Mouse (Mus musculus): ENCODE measurements at regions not wholly inside any gene's neighbourhood (a gene's known extent, or its start where the extent isn't known, plus 50 kb on each side); places are given as distances from the start of the nearest gene placed in this dataset.

GRCm38 (mm10) chr17:79798361-79798760, 83.5 kb upstream of the Cyp1b1 start:
- no peak overlapping the region for H3K9ac ChIP-seq (ENCODE audit: low read depth, low read length)
- no peak overlapping the region for H3K4me3 ChIP-seq (ENCODE audit: insufficient read depth, low read depth, low read length)
- TF ChIP-seq CTCF (IDR thresholded peaks at IDR 0.05; ENCODE audit: low read depth, low read length): no peak
- TF ChIP-seq POLR2A (IDR thresholded peaks at IDR 0.05; ENCODE audit: extremely low read depth, insufficient read depth, low read length): no peak
- H3K36me3 ChIP-seq (ENCODE audit: control insufficient read depth, insufficient read depth, low read length): no peaks in the 10 kb centered on the region
- no peak for DNase-seq (ENCODE audit: extremely low read depth, low read depth, low spot score)
- 79% methylated on average over 6 of the region's 6 CpGs for WGBS
- no peaks in the 10 kb centered on the region for H3K79me2 ChIP-seq (ENCODE audit: control insufficient read depth, insufficient read depth, low read length)
- H3K27ac ChIP-seq (replicated peaks; ENCODE audit: insufficient read depth, low read depth, low read length): no peak overlapping the region
- no peaks in the 10 kb centered on the region for H3K27me3 ChIP-seq (ENCODE audit: control insufficient read depth, insufficient read depth, low read length)
- no peaks in the 10 kb centered on the region for H3K4me1 ChIP-seq (ENCODE audit: control insufficient read depth, insufficient read depth, low read length)

DNA sequence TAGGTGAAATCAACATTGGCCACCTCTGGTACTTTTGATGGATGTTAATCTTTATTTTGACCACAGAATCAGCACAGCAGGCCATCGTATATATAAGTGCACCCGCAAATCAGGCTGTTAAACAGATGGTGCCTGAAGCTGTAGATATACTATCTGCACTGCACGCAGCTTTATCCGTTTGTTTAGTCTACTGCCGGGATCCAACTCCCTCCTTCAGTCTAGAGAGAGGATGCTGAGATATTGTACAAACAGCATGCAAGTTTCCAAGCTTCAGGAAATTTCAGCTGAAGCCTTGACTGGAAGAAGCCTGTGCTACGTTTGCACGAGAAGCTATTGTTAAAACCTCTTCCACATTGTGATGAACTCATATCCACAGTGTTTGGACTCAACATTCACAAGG, 75.3 kb upstream of the Cyp1b1 start:
- Histone ChIP-seq H3K4me1 (ENCODE audit: control insufficient read depth, insufficient read depth, low read length) (no peaks in the 10 kb centered on the region), H3K27me3 (ENCODE audit: control insufficient read depth, insufficient read depth, low read length) (no peaks in the 10 kb centered on the region), H3K4me3 (ENCODE audit: insufficient read depth, low read depth, low read length) (no peak overlapping the region), H3K79me2 (ENCODE audit: control insufficient read depth, insufficient read depth, low read length) (no peaks in the 10 kb centered on the region), H3K36me3 (ENCODE audit: control insufficient read depth, insufficient read depth, low read length) (no peaks in the 10 kb centered on the region), H3K9ac (ENCODE audit: low read depth, low read length) (no peak overlapping the region), H3K27ac (replicated peaks; ENCODE audit: insufficient read depth, low read depth, low read length) (no peak overlapping the region)
- WGBS: 57% methylated on average over 7 of the region's 7 CpGs
- TF ChIP-seq CTCF (IDR thresholded peaks at IDR 0.05; ENCODE audit: low read depth, low read length) (no peak), POLR2A (IDR thresholded peaks at IDR 0.05; ENCODE audit: extremely low read depth, insufficient read depth, low read length) (no peak)
- no peak for DNase-seq (ENCODE audit: extremely low read depth, low read depth, low spot score)

DNA sequence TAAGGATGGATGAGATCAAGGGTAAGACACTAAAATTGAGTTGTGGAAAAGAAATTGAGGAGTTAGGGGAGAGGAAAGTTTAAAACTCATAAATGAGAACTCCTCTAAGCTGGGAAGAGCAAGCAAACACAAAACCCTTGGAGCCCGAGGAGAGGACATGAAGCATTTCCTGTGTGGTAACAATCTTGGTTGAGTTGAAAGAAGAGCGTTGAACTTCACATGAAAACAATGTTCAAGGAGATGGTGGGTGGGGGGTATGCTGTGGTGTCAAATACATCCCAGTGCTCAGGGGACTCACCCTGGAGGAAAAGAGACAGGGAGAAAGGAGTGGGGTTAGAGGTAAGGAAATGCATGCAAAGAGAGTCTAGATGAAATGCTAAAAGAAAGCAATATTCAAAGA, 72.3 kb upstream of the Cyp1b1 start:
- no peaks in the 10 kb centered on the region for H3K79me2 ChIP-seq (ENCODE audit: control insufficient read depth, insufficient read depth, low read length)

GRCm38 (mm10) chr17:79786691-79787090, 71.8 kb upstream of the Cyp1b1 start:
- H3K27me3 ChIP-seq (ENCODE audit: control insufficient read depth, insufficient read depth, low read length): no peaks in the 10 kb centered on the region
- peak; percentile 5 for DNase-seq (ENCODE audit: extremely low read depth, low read depth, low spot score)
- no peak overlapping the region for H3K9ac ChIP-seq (ENCODE audit: low read depth, low read length)
- TF ChIP-seq CTCF (IDR thresholded peaks at IDR 0.05; ENCODE audit: low read depth, low read length): no peak
- H3K4me1 ChIP-seq (ENCODE audit: control insufficient read depth, insufficient read depth, low read length): no peaks in the 10 kb centered on the region
- 70% methylated on average over 5 of the region's 5 CpGs for WGBS
- H3K79me2 ChIP-seq (ENCODE audit: control insufficient read depth, insufficient read depth, low read length): no peaks in the 10 kb centered on the region
- no peak overlapping the region for H3K4me3 ChIP-seq (ENCODE audit: insufficient read depth, low read depth, low read length)
- H3K27ac ChIP-seq (replicated peaks; ENCODE audit: insufficient read depth, low read depth, low read length): no peak overlapping the region
- H3K36me3 ChIP-seq (ENCODE audit: control insufficient read depth, insufficient read depth, low read length): no peaks in the 10 kb centered on the region

More for the DNA sequence above, 72.3 kb upstream of the Cyp1b1 start:
- H3K4me1 ChIP-seq (ENCODE audit: control insufficient read depth, insufficient read depth, low read length): no peaks in the 10 kb centered on the region
- no peak overlapping the region for H3K4me3 ChIP-seq (ENCODE audit: insufficient read depth, low read depth, low read length)
- no peaks in the 10 kb centered on the region for H3K27me3 ChIP-seq (ENCODE audit: control insufficient read depth, insufficient read depth, low read length)
- TF ChIP-seq POLR2A (IDR thresholded peaks at IDR 0.05; ENCODE audit: extremely low read depth, insufficient read depth, low read length) (no peak), CTCF (IDR thresholded peaks at IDR 0.05; ENCODE audit: low read depth, low read length) (no peak)
- H3K9ac ChIP-seq (ENCODE audit: low read depth, low read length): no peak overlapping the region
- WGBS: 73% methylated on average over 2 of the region's 2 CpGs
- no peak overlapping the region for H3K27ac ChIP-seq (replicated peaks; ENCODE audit: insufficient read depth, low read depth, low read length)
- no peak for DNase-seq (ENCODE audit: extremely low read depth, low read depth, low spot score)
- no peaks in the 10 kb centered on the region for H3K36me3 ChIP-seq (ENCODE audit: control insufficient read depth, insufficient read depth, low read length)

DNA sequence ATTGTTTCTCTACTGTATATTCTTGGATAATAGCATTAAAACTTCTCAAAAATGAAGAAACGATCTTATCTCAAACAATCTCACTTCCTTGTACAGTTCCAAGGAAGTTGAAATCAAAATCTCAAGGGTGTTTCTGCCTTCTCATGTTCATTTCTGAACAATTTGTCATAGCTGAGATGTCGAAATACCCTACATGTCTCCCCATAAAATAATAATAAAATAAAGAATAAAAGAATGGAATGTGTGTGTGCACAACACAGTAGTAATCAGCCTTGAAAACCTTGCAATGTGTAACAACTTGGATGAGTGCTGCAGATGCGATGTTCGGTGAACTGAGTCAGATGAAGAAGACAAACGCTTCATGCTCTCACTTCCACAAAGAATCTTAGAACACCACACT, 71.4 kb upstream of the Cyp1b1 start:
- WGBS: 90% methylated on average over 5 of the region's 5 CpGs
- Histone ChIP-seq H3K36me3 (ENCODE audit: control insufficient read depth, insufficient read depth, low read length) (no peaks in the 10 kb centered on the region), H3K4me1 (ENCODE audit: control insufficient read depth, insufficient read depth, low read length) (no peaks in the 10 kb centered on the region), H3K4me3 (ENCODE audit: insufficient read depth, low read depth, low read length) (no peak overlapping the region), H3K79me2 (ENCODE audit: control insufficient read depth, insufficient read depth, low read length) (no peaks in the 10 kb centered on the region), H3K27me3 (ENCODE audit: control insufficient read depth, insufficient read depth, low read length) (no peaks in the 10 kb centered on the region), H3K27ac (replicated peaks; ENCODE audit: insufficient read depth, low read depth, low read length) (no peak overlapping the region), H3K9ac (ENCODE audit: low read depth, low read length) (no peak overlapping the region)
- TF ChIP-seq POLR2A (IDR thresholded peaks at IDR 0.05; ENCODE audit: extremely low read depth, insufficient read depth, low read length) (no peak), CTCF (IDR thresholded peaks at IDR 0.05; ENCODE audit: low read depth, low read length) (no peak)
- DNase-seq (ENCODE audit: extremely low read depth, low read depth, low spot score): no peak

DNA sequence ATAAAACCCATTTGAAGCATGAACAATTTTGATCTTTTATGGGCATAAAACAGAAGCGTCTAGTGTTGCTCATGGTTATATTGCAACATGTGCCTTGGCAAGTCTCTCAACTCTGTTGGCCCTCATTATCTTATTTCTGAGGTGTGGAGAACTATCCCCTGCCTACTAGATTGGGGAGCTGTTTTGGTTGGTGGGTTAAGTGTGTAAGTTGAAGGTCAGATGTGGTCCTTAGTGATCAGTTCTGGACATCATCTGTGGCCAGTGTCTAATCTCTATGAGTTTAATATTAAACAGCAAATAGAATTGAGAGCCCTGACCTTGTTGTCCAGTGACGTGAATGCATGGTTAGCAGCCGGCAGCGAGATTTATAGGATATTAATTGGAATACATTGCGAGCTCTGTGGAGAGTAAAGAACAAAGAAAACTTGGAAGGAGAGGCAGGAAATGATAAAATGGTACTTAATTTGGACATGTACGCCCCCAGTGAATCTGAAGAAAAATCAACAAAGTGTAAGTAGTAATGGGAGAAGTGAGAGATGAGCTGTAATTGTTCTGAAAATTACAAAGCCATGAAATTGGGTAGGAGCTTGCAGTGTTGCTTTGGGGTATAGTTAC, 69.5 kb upstream of the Cyp1b1 start:
- no peak for TF ChIP-seq POLR2A (IDR thresholded peaks at IDR 0.05; ENCODE audit: extremely low read depth, insufficient read depth, low read length)
- no peak for TF ChIP-seq CTCF (IDR thresholded peaks at IDR 0.05; ENCODE audit: low read depth, low read length)
- WGBS: 90% methylated on average over 6 of the region's 6 CpGs
- DNase-seq (ENCODE audit: extremely low read depth, low read depth, low spot score): no peak
- no peaks in the 10 kb centered on the region for H3K4me1 ChIP-seq (ENCODE audit: control insufficient read depth, insufficient read depth, low read length)
- no peaks in the 10 kb centered on the region for H3K79me2 ChIP-seq (ENCODE audit: control insufficient read depth, insufficient read depth, low read length)
- H3K27me3 ChIP-seq (ENCODE audit: control insufficient read depth, insufficient read depth, low read length): no peaks in the 10 kb centered on the region
- H3K36me3 ChIP-seq (ENCODE audit: control insufficient read depth, insufficient read depth, low read length): no peaks in the 10 kb centered on the region
- H3K27ac ChIP-seq (replicated peaks; ENCODE audit: insufficient read depth, low read depth, low read length): no peak overlapping the region
- H3K4me3 ChIP-seq (ENCODE audit: insufficient read depth, low read depth, low read length): no peak overlapping the region
- H3K9ac ChIP-seq (ENCODE audit: low read depth, low read length): no peak overlapping the region
